Comparison of ENCODE assay signal across 1 mouse cellular context in the genomic region with DNA sequence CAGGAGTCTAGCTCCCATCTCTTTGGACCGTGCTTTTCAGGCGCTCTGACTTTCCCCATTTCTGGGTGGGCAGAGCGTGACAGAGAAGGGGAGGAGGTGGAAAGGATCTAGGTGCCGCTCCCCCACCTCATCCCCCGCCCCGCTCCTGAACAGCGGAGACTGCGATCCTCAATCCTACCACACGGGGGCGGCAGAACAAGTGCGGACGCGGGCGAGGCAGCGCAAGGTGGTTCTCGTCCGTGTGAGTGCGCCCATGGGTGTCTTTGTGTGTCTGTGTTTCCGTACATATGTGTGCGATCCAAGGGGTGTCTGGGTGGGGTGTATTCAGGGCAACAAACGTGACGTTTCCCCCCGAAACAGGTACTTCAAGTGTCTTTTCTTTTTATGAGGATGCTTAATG.
TF ChIP-seq lines count a peak whose summit lies in the region.

No protein-coding gene starts in this region.

TF ChIP-seq in CH12.LX, 34 proteins besides CTCF, POLR2A, EP300 and RAD21:
- no peak for TF ChIP-seq TBP (conservative IDR thresholded peaks at IDR 0.05; ENCODE audit: low read depth, low read length)
- no peak for TF ChIP-seq GABPA (IDR thresholded peaks at IDR 0.05; ENCODE audit: insufficient replicate concordance, low read depth, low read length)
- no peak for TF ChIP-seq UBTF (IDR thresholded peaks at IDR 0.05; ENCODE audit: low read depth, low read length)
- no peak for TF ChIP-seq PAX5 (IDR thresholded peaks at IDR 0.05; ENCODE audit: low read length)
- no peak for TF ChIP-seq POLR2AphosphoS2 (IDR thresholded peaks at IDR 0.05; ENCODE audit: low read depth, low read length)
- peak; percentile 53 for TF ChIP-seq ELF1 (IDR thresholded peaks at IDR 0.05; ENCODE audit: low read depth, low read length)
- TF ChIP-seq IRF4 (IDR thresholded peaks at IDR 0.05; ENCODE audit: low read depth, low read length) = peak; percentile 30; the same call in 1 of the 2 replicates
- TF ChIP-seq ETS1 (conservative IDR thresholded peaks at IDR 0.05; ENCODE audit: low read depth, low read length) = no peak
- TF ChIP-seq HCFC1 (IDR thresholded peaks at IDR 0.05; ENCODE audit: low read depth, low read length) = no peak
- TF ChIP-seq CHD2 (IDR thresholded peaks at IDR 0.05; ENCODE audit: low read length) = 0 out of 2 replicates have a peak, but pooled peaks have one; percentile 13
- no peak for TF ChIP-seq KAT2A (IDR thresholded peaks at IDR 0.05; ENCODE audit: insufficient replicate concordance, low read length)
- no peak; the same call in 1 of the 2 replicates for TF ChIP-seq MYC (IDR thresholded peaks at IDR 0.05; ENCODE audit: low read depth, low read length)
- TF ChIP-seq ZNF384 (IDR thresholded peaks at IDR 0.05; ENCODE audit: low read depth, low read length) = no peak
- TF ChIP-seq MEF2A (IDR thresholded peaks at IDR 0.05; ENCODE audit: borderline replicate concordance, low read depth, low read length) = no peak
- peak; percentile 48; the same call in 1 of the 2 replicates for TF ChIP-seq SIN3A (IDR thresholded peaks at IDR 0.05; ENCODE audit: low read length)
- TF ChIP-seq MAX (IDR thresholded peaks at IDR 0.05; ENCODE audit: low read length) = peak; percentile 34; the same call in 1 of the 2 replicates
- no peak for TF ChIP-seq MAFK (IDR thresholded peaks at IDR 0.05; ENCODE audit: insufficient replicate concordance, low read length)
- TF ChIP-seq TCF12 (IDR thresholded peaks at IDR 0.05; ENCODE audit: low read depth, low read length) = 0 out of 2 replicates have a peak, but pooled peaks have one; percentile 31
- TF ChIP-seq NELFE (IDR thresholded peaks at IDR 0.05; ENCODE audit: low read depth, low read length) = 0 out of 2 replicates have a peak, but pooled peaks have one; percentile 29
- TF ChIP-seq ZC3H11A (IDR thresholded peaks at IDR 0.05; ENCODE audit: low read depth, low read length) = no peak
- no peak for TF ChIP-seq ZKSCAN1 (IDR thresholded peaks at IDR 0.05; ENCODE audit: borderline replicate concordance, low read depth, low read length)
- TF ChIP-seq JUND (conservative IDR thresholded peaks at IDR 0.05; ENCODE audit: low read depth, low read length) = no peak
- TF ChIP-seq MXI1 (IDR thresholded peaks at IDR 0.05; ENCODE audit: low read depth, low read length) = 0 out of 2 replicates have a peak, but pooled peaks have one; percentile 45
- TF ChIP-seq MAZ (IDR thresholded peaks at IDR 0.05; ENCODE audit: low read depth, low read length) = peak; percentile 87
- no peak for TF ChIP-seq E2F4 (IDR thresholded peaks at IDR 0.05; ENCODE audit: insufficient replicate concordance, low read depth, low read length)
- TF ChIP-seq BHLHE40 (IDR thresholded peaks at IDR 0.05; ENCODE audit: low read depth, low read length) = peak; percentile 38; the same call in 1 of the 2 replicates
- no peak for TF ChIP-seq USF1 (IDR thresholded peaks at IDR 0.05; ENCODE audit: low read depth, low read length)
- peak; percentile 82 for TF ChIP-seq SMC3 (IDR thresholded peaks at IDR 0.05; ENCODE audit: low read depth, low read length)
- TF ChIP-seq ZMIZ1 (IDR thresholded peaks at IDR 0.05; ENCODE audit: low read depth, low read length) = no peak
- no peak for TF ChIP-seq JUN (IDR thresholded peaks at IDR 0.05; ENCODE audit: insufficient read depth, low read depth, low read length)
- no peak for TF ChIP-seq CHD1 (IDR thresholded peaks at IDR 0.05; ENCODE audit: low read depth, low read length)
- 0 out of 2 replicates have a peak, but pooled peaks have one; percentile 35 for TF ChIP-seq RCOR1 (conservative IDR thresholded peaks at IDR 0.05; ENCODE audit: low read depth, low read length)
- TF ChIP-seq NRF1 (IDR thresholded peaks at IDR 0.05; ENCODE audit: low read depth, low read length) = 0 out of 2 replicates have a peak, but pooled peaks have one; percentile 16
- no peak for TF ChIP-seq USF2 (conservative IDR thresholded peaks at IDR 0.05; ENCODE audit: low read depth, low read length)
